In genomic region chr9:99702215-99702614, GRCm38 (mm10) we compare ENCODE assay signal across 37 mouse cellular contexts. TPM values are rescaled to one million over a fixed set of nuclear protein-coding genes. Genes with fewer than 3 reads are reported as not detected.
A peak's percentile ranks its signal among the peaks of the same experiment; 100 is the strongest.
DNase-seq lines count a peak whose midpoint lies in the region; ATAC-seq and TF ChIP-seq lines count a peak whose summit lies in the region.
"Had no signal": no experiment of that assay in that cellular context is flagged by ENCODE, and none has a peak within 500 bp of the region (broad histone marks: within the 10 kb centered on the region; RNA-seq: fewer than 3 reads in every experiment).

No protein-coding gene starts in this region.

- peak; percentile 71 for DNase-seq in liver, adult 2 months (ENCODE audit: extremely low read depth, low read depth, low spot score)
- DNase-seq in liver (no peak), MEL (ENCODE audit: low read depth, low spot score) (peak; percentile 19)
- DNase-seq in lung, postnatal 0 days (ENCODE audit: low spot score) = peak; percentile 69
- no peak for DNase-seq in cerebellum, adult 18-20 months
- no peak for DNase-seq in layer of hippocampus, postnatal 25 days (ENCODE audit: extremely low spot score in 1 of 2, low spot score in 1 of 2)
- DNase-seq: adrenal gland, postnatal 14 days; cerebellum, adult 11 months; cerebellum, adult 9-11 months; forebrain, postnatal 0 days; kidney, adult 18-20 months; kidney, postnatal 25 days; liver, postnatal 0 days; thymus, adult 18-20 months; thymus, postnatal 25 days had no signal

- no peak for TF ChIP-seq RAD21 in MEL (IDR thresholded peaks at IDR 0.05; ENCODE audit: low read depth, low read length)

- H3K9me3 ChIP-seq in MEL (replicated peaks; ENCODE audit: insufficient read depth, low read length) = no peaks in the 10 kb centered on the region
- H3K9me3 ChIP-seq in lung, postnatal 0 days (ENCODE audit: low read length) = no peaks in the 10 kb centered on the region
- no peaks in the 10 kb centered on the region for H3K9me3 ChIP-seq in stomach, embryonic 16.5 days (replicated peaks; ENCODE audit: control insufficient read depth, low read length)
- H3K9me3 ChIP-seq: heart, embryonic 15.5 days; kidney, embryonic 15.5 days; limb, embryonic 12.5 days; liver, embryonic 12.5 days; midbrain, embryonic 12.5 days; neural tube, embryonic 12.5 days had no signal

- no peak overlapping the region for H3K4me2 ChIP-seq in lung, postnatal 0 days (replicated peaks; ENCODE audit: low read depth, low read length)
- no peak overlapping the region for H3K4me2 ChIP-seq in stomach, embryonic 16.5 days (ENCODE audit: low read depth, low read length)
- H3K4me2 ChIP-seq: heart, embryonic 15.5 days; kidney, embryonic 15.5 days; limb, embryonic 12.5 days; liver, embryonic 12.5 days; midbrain, embryonic 12.5 days; neural tube, embryonic 12.5 days had no signal

- no peaks in the 10 kb centered on the region for H3K36me3 ChIP-seq in liver, adult 2 months (ENCODE audit: control insufficient read depth, insufficient read depth, low read length)
- H3K36me3 ChIP-seq in MEL (ENCODE audit: control insufficient read depth in 1 of 2, insufficient read depth in 2 of 2, low read length in 2 of 2) = peaks cover 0 to 11% of the 10 kb centered on the region in 2 experiments; a peak in 2 of 4 replicates
- no peaks in the 10 kb centered on the region for H3K36me3 ChIP-seq in lung, postnatal 0 days (ENCODE audit: insufficient read depth, low read length)
- no peaks in the 10 kb centered on the region for H3K36me3 ChIP-seq in stomach, embryonic 16.5 days (ENCODE audit: control insufficient read depth, insufficient read depth, low read length)
- H3K36me3 ChIP-seq: heart, embryonic 15.5 days; kidney, embryonic 15.5 days; limb, embryonic 12.5 days; liver, embryonic 12.5 days; midbrain, embryonic 12.5 days; neural tube, embryonic 12.5 days had no signal

- no peak overlapping the region for H3K4me3 ChIP-seq in liver, adult 2 months (ENCODE audit: insufficient read depth, low read depth, low read length)
- H3K4me3 ChIP-seq in MEL (ENCODE audit: control insufficient read depth in 1 of 2, insufficient read depth in 1 of 2, low read depth in 2 of 2, low read length in 2 of 2) = no peak overlapping the region
- no peak overlapping the region for H3K4me3 ChIP-seq in lung, postnatal 0 days (ENCODE audit: low read depth, low read length)
- no peak overlapping the region for H3K4me3 ChIP-seq in stomach, embryonic 16.5 days (replicated peaks; ENCODE audit: low read length)
- H3K4me3 ChIP-seq: erythroblast, embryonic 14.5 days; heart, embryonic 15.5 days; kidney, embryonic 15.5 days; left cerebral cortex, adult 2 months; limb, embryonic 12.5 days; liver, embryonic 12.5 days; megakaryocyte, embryonic 14.5 days; midbrain, embryonic 12.5 days; myocyte; neural tube, embryonic 12.5 days had no signal

- TF ChIP-seq CTCF in liver, adult 2 months (IDR thresholded peaks at IDR 0.05; ENCODE audit: low read depth, low read length) = no peak
- no peak for TF ChIP-seq CTCF in MEL (IDR thresholded peaks at IDR 0.05 in 2 of 3, conservative IDR thresholded peaks at IDR 0.05 in 1 of 3; ENCODE audit: control insufficient read depth in 1 of 3, insufficient read depth in 1 of 3, low read depth in 2 of 3, low read length in 3 of 3, poor library complexity in 1 of 3, severe bottlenecking in 1 of 3)
- no peak for TF ChIP-seq CTCF in lung, postnatal 0 days (IDR thresholded peaks at IDR 0.05)

- H3K27me3 ChIP-seq in liver, adult 2 months (ENCODE audit: control insufficient read depth, insufficient read depth, low read length) = no peaks in the 10 kb centered on the region; the same call in 1 of the 2 replicates
- H3K27me3 ChIP-seq in MEL (ENCODE audit: control insufficient read depth in 1 of 2, insufficient read depth in 2 of 2, low read length in 2 of 2) = no peaks in the 10 kb centered on the region
- no peaks in the 10 kb centered on the region for H3K27me3 ChIP-seq in lung, postnatal 0 days (replicated peaks; ENCODE audit: insufficient read depth, low read length)
- H3K27me3 ChIP-seq in stomach, embryonic 16.5 days (ENCODE audit: control insufficient read depth, insufficient read depth, low read length) = no peaks in the 10 kb centered on the region
- H3K27me3 ChIP-seq: heart, embryonic 15.5 days; kidney, embryonic 15.5 days; limb, embryonic 12.5 days; liver, embryonic 12.5 days; megakaryocyte, embryonic 14.5 days; midbrain, embryonic 12.5 days; neural tube, embryonic 12.5 days had no signal

- TF ChIP-seq POLR2A in liver, adult 2 months (IDR thresholded peaks at IDR 0.05; ENCODE audit: extremely low read depth, insufficient read depth, low read length) = no peak
- no peak for TF ChIP-seq POLR2A in MEL (IDR thresholded peaks at IDR 0.05; ENCODE audit: control insufficient read depth in 1 of 2, insufficient read depth in 1 of 2, low read depth in 1 of 2, low read length in 2 of 2, poor library complexity in 1 of 2)

- TF ChIP-seq EP300 in MEL (IDR thresholded peaks at IDR 0.05; ENCODE audit: low read depth in 1 of 2, low read length in 2 of 2) = peak; percentile 35 to 51; a peak in 2 of 4 replicates
- TF ChIP-seq EP300 in lung, postnatal 0 days (IDR thresholded peaks at IDR 0.05) = peak; percentile 95

- peak; percentile 75 for ATAC-seq in lung, postnatal 0 days
- ATAC-seq in stomach, embryonic 16.5 days (ENCODE audit: insufficient read depth, low FRiP score) = peak; percentile 59; the same call in 1 of the 2 replicates
- ATAC-seq: forebrain, postnatal 0 days; hindbrain, embryonic 16.5 days; liver, embryonic 12.5 days; liver, postnatal 0 days had no signal

- H3K79me2 ChIP-seq in liver, adult 2 months (ENCODE audit: control insufficient read depth, insufficient read depth, low read length) = no peaks in the 10 kb centered on the region
- H3K79me2 ChIP-seq in MEL (ENCODE audit: control insufficient read depth, insufficient read depth, low read length, poor library complexity) = no peaks in the 10 kb centered on the region

- no peak overlapping the region for H3K27ac ChIP-seq in liver, adult 2 months (replicated peaks; ENCODE audit: insufficient read depth, low read depth, low read length)
- H3K27ac ChIP-seq in MEL (ENCODE audit: control insufficient read depth, low read depth, low read length) = no peak overlapping the region
- peak overlapping the region; percentile 76 for H3K27ac ChIP-seq in lung, postnatal 0 days (ENCODE audit: low read length)
- H3K27ac ChIP-seq in stomach, embryonic 16.5 days (ENCODE audit: low read length) = peak overlapping the region; percentile 48
- H3K27ac ChIP-seq: heart, embryonic 15.5 days; kidney, embryonic 15.5 days; left cerebral cortex, adult 2 months; limb, embryonic 12.5 days; liver, embryonic 12.5 days; midbrain, embryonic 12.5 days; neural tube, embryonic 12.5 days had no signal

- no peak overlapping the region for H3K9ac ChIP-seq in liver, adult 2 months (ENCODE audit: low read depth, low read length)
- H3K9ac ChIP-seq in MEL (ENCODE audit: control insufficient read depth, low read depth, low read length, poor library complexity, severe bottlenecking) = no peak overlapping the region
- no peak overlapping the region for H3K9ac ChIP-seq in lung, postnatal 0 days (replicated peaks; ENCODE audit: low read depth)
- H3K9ac ChIP-seq in stomach, embryonic 16.5 days (ENCODE audit: low read length) = no peak overlapping the region
- H3K9ac ChIP-seq: forebrain, postnatal 0 days; heart, embryonic 15.5 days; kidney, embryonic 15.5 days; limb, embryonic 12.5 days; liver, embryonic 12.5 days; liver, postnatal 0 days; midbrain, embryonic 12.5 days; neural tube, embryonic 12.5 days had no signal

- 39% methylated on average over 6 of the region's 6 CpGs for WGBS in liver, adult 2 months
- WGBS in lung, postnatal 0 days = 42% methylated on average over 6 of the region's 6 CpGs
- 51% methylated on average over 6 of the region's 6 CpGs for WGBS in stomach, embryonic 16.5 days

- peaks cover 4% of the 10 kb centered on the region for H3K4me1 ChIP-seq in liver, adult 2 months (ENCODE audit: control insufficient read depth, insufficient read depth, low read length)
- peaks cover 3 to 14% of the 10 kb centered on the region in 2 experiments for H3K4me1 ChIP-seq in MEL (ENCODE audit: control insufficient read depth in 1 of 2, insufficient read depth in 2 of 2, low read length in 2 of 2)
- no peaks in the 10 kb centered on the region; the same call in 1 of the 2 replicates for H3K4me1 ChIP-seq in lung, postnatal 0 days (ENCODE audit: insufficient read depth, low read depth, low read length)
- 0 out of 2 replicates have a peak, but pooled peaks cover 5% of the 10 kb centered on the region for H3K4me1 ChIP-seq in stomach, embryonic 16.5 days (ENCODE audit: control insufficient read depth, insufficient read depth, low read length)
- H3K4me1 ChIP-seq: heart, embryonic 15.5 days; kidney, embryonic 15.5 days; limb, embryonic 12.5 days; liver, embryonic 12.5 days; midbrain, embryonic 12.5 days; neural tube, embryonic 12.5 days had no signal

TF ChIP-seq in MEL, 35 proteins besides CTCF, POLR2A, EP300 and RAD21:
- TF ChIP-seq GATA1 (IDR thresholded peaks at IDR 0.05; ENCODE audit: low read depth, low read length) (peak; percentile 75), TCF12 (IDR thresholded peaks at IDR 0.05; ENCODE audit: low read depth, low read length) (0 out of 2 replicates have a peak, but pooled peaks have one; percentile 15), USF1 (IDR thresholded peaks at IDR 0.05; ENCODE audit: low read depth, low read length) (no peak), ZC3H11A (IDR thresholded peaks at IDR 0.05; ENCODE audit: low read depth, low read length) (no peak), MAZ (IDR thresholded peaks at IDR 0.05; ENCODE audit: low read depth, low read length) (no peak), ETS1 (IDR thresholded peaks at IDR 0.05; ENCODE audit: low read depth, low read length) (0 out of 2 replicates have a peak, but pooled peaks have one; percentile 38)
TF ChIP-seq in MEL: peak in this region for 3.

RNA-seq across cellular contexts. Expression of gene Cldn18, which starts 14.9 kb away (rescaled TPM):
- total RNA-seq in liver, adult 2 months (2014; rRNA removed) = not detected in 2 replicates
- 0.06 TPM in 1 of 2 replicates, not detected in the other for polyA plus RNA-seq in liver, adult 2 months (2012; rRNA removed)
- not detected in 2 replicates for total RNA-seq in MEL (2012; rRNA removed)
- not detected for polyA plus RNA-seq in MEL (2012; ENCODE audit: insufficient read depth in 1 of 2, insufficient read length in 2 of 2, low read depth in 1 of 2, low replicate concordance in 2 of 2, missing spikeins in 1 of 2)
- 963 and 1,066 TPM in 2 replicates for polyA plus RNA-seq in lung, postnatal 0 days (2015; fragmentation: Nextera tagmentation; extraction: Ambion mirVana)
- 362 and 520 TPM in 2 replicates for polyA plus RNA-seq in stomach, embryonic 16.5 days (2015; fragmentation: Nextera tagmentation; extraction: Ambion mirVana)
- total RNA-seq in layer of hippocampus, postnatal 25 days (2021) = not detected
- total RNA-seq: adrenal gland, postnatal 14 days; forebrain, postnatal 0 days; gastrocnemius, adult 8-10 months; layer of hippocampus, adult 18-20 months; layer of hippocampus, postnatal 10 days; left cerebral cortex, adult 2 months; left cerebral cortex, postnatal 25 days; midbrain, postnatal 0 days had no signal
- polyA plus RNA-seq: cortical plate, adult 2 months; embryonic facial prominence, embryonic 14.5 days; erythroblast, embryonic 14.5 days; forebrain, embryonic 11.5 days; forebrain, postnatal 0 days; gonadal fat pad, adult 2 months; hindbrain, embryonic 11.5 days; hindbrain, embryonic 16.5 days; kidney, embryonic 15.5 days; limb, embryonic 12.5 days; liver, embryonic 12.5 days; liver, postnatal 0 days; midbrain, embryonic 12.5 days; midbrain, postnatal 0 days; myocyte; neural tube, embryonic 12.5 days had no signal

Comparison
In these comparisons a context has a peak if more than half of its experiments do, and no peak if none do; other contexts are left out.
1. DNase-seq: peak in liver, adult 2 months (single experiment), MEL (single experiment) and lung, postnatal 0 days (single experiment); none in liver (single experiment), cerebellum, adult 18-20 months (0 of 2) and layer of hippocampus, postnatal 25 days (0 of 2).
2. H3K27ac ChIP-seq: peak in lung, postnatal 0 days (single experiment) and stomach, embryonic 16.5 days (single experiment); none in liver, adult 2 months (single experiment) and MEL (single experiment).
3. RNA of gene Cldn18, which starts 14.9 kb away (polyA plus RNA-seq): 963 to 1,066 TPM in lung, postnatal 0 days and 362 to 520 TPM in stomach, embryonic 16.5 days; 0.06 TPM in liver, adult 2 months and not detected in MEL; every median in the first group is over 100 times any median in the second.